Mouse (Mus musculus): Measurements from ENCODE around the gene Prlr. TPM values are rescaled to one million over a fixed set of nuclear protein-coding genes. Genes with fewer than 3 reads are reported as not detected.

Prlr gene
- polyA plus RNA-seq (2016; fragmentation: Nextera tagmentation; extraction: Ambion mirVana): 0.05 and 0.16 TPM in 2 replicates

DNA sequence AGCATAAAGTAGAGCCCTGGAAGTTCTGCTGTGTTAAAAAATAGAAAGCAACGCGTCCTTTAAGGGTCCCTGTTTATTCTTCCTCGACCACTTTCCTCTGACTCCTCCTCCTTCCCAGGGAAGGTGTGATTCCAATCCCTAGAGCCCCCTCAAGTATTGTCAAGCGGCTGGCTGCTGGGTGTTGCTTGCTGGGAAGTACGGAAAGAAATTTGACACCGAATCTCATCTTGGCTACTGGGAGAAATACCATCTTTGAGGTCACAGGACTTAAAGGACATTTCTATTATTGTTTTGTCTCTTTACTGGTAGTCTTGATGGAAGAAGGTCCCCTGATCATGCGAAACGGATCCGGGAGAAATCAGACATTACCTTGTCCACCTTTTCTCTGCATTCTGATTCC is at the start of gene Prlr:
Prlr (plus strand) TSS at position 156 of the 400 bp plus-strand sequence.
- peaks cover 31% of the 10 kb centered on the region for H3K27me3 ChIP-seq (ENCODE audit: low read depth, poor library complexity, severe bottlenecking)
- no peak within 1 kb of the TSS for H3K27ac ChIP-seq
- WGBS: 5% methylated on average over 9 of the region's 9 CpGs
- H3K36me3 ChIP-seq: no peaks in the 10 kb centered on the region
- H3K4me3 ChIP-seq: peak within 1 kb of the TSS; percentile 47
- no peak for DNase-seq (ENCODE audit: low spot score)
- peaks cover 13% of the 10 kb centered on the region for H3K4me1 ChIP-seq
- no peaks in the 10 kb centered on the region for H3K9me3 ChIP-seq (replicated peaks)

- Histone ChIP-seq H3K4me3 (no peak overlapping the region), H3K9me3 (replicated peaks) (no peaks in the 10 kb centered on the region), H3K27me3 (ENCODE audit: low read depth, poor library complexity, severe bottlenecking) (no peaks in the 10 kb centered on the region), H3K27ac (no peak overlapping the region), H3K4me1 (no peaks in the 10 kb centered on the region), H3K36me3 (no peaks in the 10 kb centered on the region)
- no peak for DNase-seq (ENCODE audit: low spot score)
- WGBS: 92% methylated on average over 2 of the region's 2 CpGs
Measured at GRCm38 (mm10) chr15:10133781-10134180, 43.3 kb upstream of the Prlr start.

GRCm38 (mm10) chr15:10134889-10135288 is 42.1 kb upstream of the Prlr start:
- H3K36me3 ChIP-seq: no peaks in the 10 kb centered on the region
- H3K9me3 ChIP-seq (replicated peaks): no peaks in the 10 kb centered on the region
- no peaks in the 10 kb centered on the region for H3K4me1 ChIP-seq
- DNase-seq (ENCODE audit: low spot score): no peak
- no peak overlapping the region for H3K27ac ChIP-seq
- WGBS: 81% methylated on average over 4 of the region's 4 CpGs
- no peak overlapping the region for H3K4me3 ChIP-seq
- no peaks in the 10 kb centered on the region for H3K27me3 ChIP-seq (ENCODE audit: low read depth, poor library complexity, severe bottlenecking)

DNA sequence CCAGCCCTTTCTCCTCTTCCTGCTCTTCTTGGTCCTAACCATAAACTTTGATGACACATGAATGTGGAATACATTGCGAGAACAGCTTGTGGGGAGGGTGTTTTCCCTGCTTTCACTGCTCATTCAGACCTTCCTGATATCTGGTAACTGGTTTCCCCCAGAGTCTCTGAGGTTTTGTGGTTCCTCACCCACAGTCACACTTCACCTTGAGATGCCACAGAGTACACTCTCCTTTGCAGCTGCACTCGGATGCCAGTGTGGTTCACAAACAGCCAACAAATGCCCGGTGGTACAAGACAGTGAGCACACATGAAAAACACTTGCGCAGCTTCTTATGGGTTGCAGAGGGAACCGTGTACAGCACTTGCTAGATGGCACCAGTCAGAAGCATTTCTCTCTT is 32.5 kb upstream of the Prlr start:
- H3K4me1 ChIP-seq: no peaks in the 10 kb centered on the region
- H3K9me3 ChIP-seq (replicated peaks): no peaks in the 10 kb centered on the region
- no peaks in the 10 kb centered on the region for H3K27me3 ChIP-seq (ENCODE audit: low read depth, poor library complexity, severe bottlenecking)

GRCm38 (mm10) chr15:10148196-10148595 is 28.8 kb upstream of the Prlr start:
- no peak for DNase-seq (ENCODE audit: low spot score)
- Histone ChIP-seq H3K27me3 (ENCODE audit: low read depth, poor library complexity, severe bottlenecking) (no peaks in the 10 kb centered on the region), H3K4me3 (no peak overlapping the region), H3K4me1 (no peaks in the 10 kb centered on the region), H3K27ac (no peak overlapping the region), H3K9me3 (replicated peaks) (no peaks in the 10 kb centered on the region), H3K36me3 (no peaks in the 10 kb centered on the region)
- 91% methylated on average over 4 of the region's 4 CpGs for WGBS

More for the DNA sequence above, 32.5 kb upstream of the Prlr start:
- H3K4me3 ChIP-seq: no peak overlapping the region
- H3K27ac ChIP-seq: no peak overlapping the region
- WGBS: 92% methylated on average over 5 of the region's 5 CpGs
- H3K36me3 ChIP-seq: no peaks in the 10 kb centered on the region
- no peak for DNase-seq (ENCODE audit: low spot score)

- no peaks in the 10 kb centered on the region for H3K36me3 ChIP-seq
- H3K27ac ChIP-seq: no peak overlapping the region
- DNase-seq (ENCODE audit: low spot score): no peak
- H3K9me3 ChIP-seq (replicated peaks): peaks cover 2% of the 10 kb centered on the region; the same call in 1 of the 2 replicates
- 90% methylated on average over 2 of the region's 2 CpGs for WGBS
- H3K4me1 ChIP-seq: no peaks in the 10 kb centered on the region
- no peak overlapping the region for H3K4me3 ChIP-seq
- H3K27me3 ChIP-seq (ENCODE audit: low read depth, poor library complexity, severe bottlenecking): no peaks in the 10 kb centered on the region
Measured at GRCm38 (mm10) chr15:10160663-10161062, 16.4 kb upstream of the Prlr start.

GRCm38 (mm10) chr15:10175078-10175477 is 2.0 kb upstream of the Prlr start:
- H3K4me3 ChIP-seq: no peak overlapping the region
- peaks cover 31% of the 10 kb centered on the region for H3K27me3 ChIP-seq (ENCODE audit: low read depth, poor library complexity, severe bottlenecking)
- H3K4me1 ChIP-seq: peaks cover 13% of the 10 kb centered on the region
- no peak overlapping the region for H3K27ac ChIP-seq
- no peaks in the 10 kb centered on the region for H3K36me3 ChIP-seq
- no peak for DNase-seq (ENCODE audit: low spot score)
- H3K9me3 ChIP-seq (replicated peaks): no peaks in the 10 kb centered on the region
- 88% methylated on average over 6 of the region's 6 CpGs for WGBS

- peaks cover 31% of the 10 kb centered on the region for H3K27me3 ChIP-seq (ENCODE audit: low read depth, poor library complexity, severe bottlenecking)
- H3K36me3 ChIP-seq: no peaks in the 10 kb centered on the region
- no peak overlapping the region for H3K27ac ChIP-seq
- no peak for DNase-seq (ENCODE audit: low spot score)
- 61% methylated on average over 7 of the region's 7 CpGs for WGBS
- H3K4me1 ChIP-seq: peaks cover 13% of the 10 kb centered on the region
- no peak overlapping the region for H3K4me3 ChIP-seq
- no peaks in the 10 kb centered on the region for H3K9me3 ChIP-seq (replicated peaks)
Measured at GRCm38 (mm10) chr15:10175656-10176055, 1.4 kb upstream of the Prlr start.

DNA sequence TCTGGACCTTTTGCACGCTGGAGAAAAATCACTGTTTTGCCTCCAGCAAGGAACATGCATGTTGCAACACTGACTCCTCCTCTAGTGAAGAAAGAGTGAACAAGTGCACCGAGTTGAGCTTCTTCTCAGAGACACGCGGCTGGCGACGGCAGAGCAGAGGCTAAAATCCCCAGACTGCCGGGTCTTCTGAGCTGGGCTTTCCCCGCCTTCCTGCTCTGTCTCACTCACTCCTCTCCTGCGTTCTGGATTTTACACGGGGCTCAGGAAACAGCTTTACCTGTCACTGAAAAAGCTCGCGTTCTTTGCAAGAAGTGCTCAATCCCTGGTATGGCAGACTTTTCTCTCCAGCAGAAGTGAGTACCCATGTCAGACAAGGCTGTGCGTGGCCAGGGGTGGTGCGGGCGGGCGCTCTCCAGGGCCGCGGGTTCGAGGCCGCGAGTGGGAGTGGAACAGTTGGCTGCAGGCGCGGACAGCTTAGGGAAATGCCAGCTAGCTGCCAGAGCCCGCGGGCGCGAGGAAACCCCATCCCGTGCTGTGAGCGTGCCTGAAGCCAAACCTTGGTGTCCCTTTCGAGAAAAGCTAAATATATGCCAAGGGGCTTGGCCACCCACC is 587 bp downstream of the Prlr start:
- Histone ChIP-seq H3K9me3 (replicated peaks) (no peaks in the 10 kb centered on the region), H3K4me3 (peak overlapping the region; percentile 47), H3K36me3 (no peaks in the 10 kb centered on the region), H3K27me3 (ENCODE audit: low read depth, poor library complexity, severe bottlenecking) (peaks cover 31% of the 10 kb centered on the region), H3K4me1 (peaks cover 13% of the 10 kb centered on the region), H3K27ac (no peak overlapping the region)
- peak; percentile 42 for DNase-seq (ENCODE audit: low spot score)
- 2% methylated on average over 30 of the region's 30 CpGs for WGBS

DNA sequence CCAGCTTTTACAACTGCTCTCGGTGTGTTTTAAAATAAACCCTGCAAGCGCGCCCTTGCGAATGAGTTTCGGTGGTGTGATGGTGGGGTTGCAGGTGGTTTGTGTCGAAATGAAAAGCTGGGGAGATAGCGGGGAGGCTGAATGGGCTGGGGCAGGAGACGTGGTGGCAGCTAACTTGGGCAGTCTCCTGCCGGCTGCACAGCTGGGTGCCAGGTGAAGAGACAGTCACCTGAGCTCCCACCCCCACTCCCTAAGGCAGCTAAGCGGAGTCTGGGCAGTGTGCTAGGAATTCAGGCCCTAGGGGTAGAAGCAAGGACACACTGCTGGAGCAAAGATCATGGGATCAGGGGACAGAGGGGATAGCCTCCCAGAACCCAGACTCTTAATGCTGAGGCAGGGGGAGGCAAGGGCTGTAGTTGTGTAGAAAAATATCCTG is 1.1 kb downstream of the Prlr start:
- 5% methylated on average over 10 of the region's 10 CpGs for WGBS
- peak; percentile 34 for DNase-seq (ENCODE audit: low spot score)

DNA sequence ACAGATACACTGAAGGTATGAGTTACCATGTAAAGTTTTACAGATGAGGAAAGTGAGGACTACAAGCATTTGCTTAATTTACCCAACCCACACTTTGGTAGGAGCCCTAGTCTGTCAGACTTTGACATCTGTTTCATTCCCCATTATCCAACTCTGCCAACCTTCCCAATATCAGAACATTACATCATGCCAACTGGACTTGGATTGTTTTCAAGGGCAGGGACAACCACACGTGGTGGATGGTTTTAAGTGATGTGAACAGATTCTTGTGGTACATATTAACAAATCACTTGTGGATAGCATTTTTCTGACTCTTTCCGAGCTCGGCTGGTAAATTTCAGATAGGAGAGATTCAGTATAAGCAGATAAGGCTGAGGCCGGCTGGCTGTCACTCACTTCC is 3.7 kb downstream of the Prlr start:
- peaks cover 13% of the 10 kb centered on the region for H3K4me1 ChIP-seq
- H3K9me3 ChIP-seq (replicated peaks): no peaks in the 10 kb centered on the region
- H3K36me3 ChIP-seq: no peaks in the 10 kb centered on the region
- 91% methylated on average over 4 of the region's 4 CpGs for WGBS
- H3K27me3 ChIP-seq (ENCODE audit: low read depth, poor library complexity, severe bottlenecking): peaks cover 31% of the 10 kb centered on the region
- DNase-seq (ENCODE audit: low spot score): no peak
- H3K27ac ChIP-seq: no peak overlapping the region
- H3K4me3 ChIP-seq: no peak overlapping the region

More for the DNA sequence above, 1.1 kb downstream of the Prlr start:
- Histone ChIP-seq H3K9me3 (replicated peaks) (no peaks in the 10 kb centered on the region), H3K36me3 (no peaks in the 10 kb centered on the region), H3K27me3 (ENCODE audit: low read depth, poor library complexity, severe bottlenecking) (peaks cover 31% of the 10 kb centered on the region), H3K4me3 (peak overlapping the region; percentile 47), H3K4me1 (peaks cover 13% of the 10 kb centered on the region), H3K27ac (no peak overlapping the region)

GRCm38 (mm10) chr15:10192101-10192630 is 15.1 kb downstream of the Prlr start:
- Histone ChIP-seq H3K27me3 (ENCODE audit: low read depth, poor library complexity, severe bottlenecking) (no peaks in the 10 kb centered on the region), H3K4me3 (no peak overlapping the region), H3K9me3 (replicated peaks) (no peaks in the 10 kb centered on the region), H3K36me3 (no peaks in the 10 kb centered on the region), H3K27ac (no peak overlapping the region), H3K4me1 (no peaks in the 10 kb centered on the region)
- WGBS: 77% methylated on average over 6 of the region's 6 CpGs
- DNase-seq (ENCODE audit: low spot score): no peak

- Histone ChIP-seq H3K4me3 (no peak overlapping the region), H3K36me3 (no peaks in the 10 kb centered on the region), H3K9me3 (replicated peaks) (no peaks in the 10 kb centered on the region), H3K27me3 (ENCODE audit: low read depth, poor library complexity, severe bottlenecking) (no peaks in the 10 kb centered on the region), H3K4me1 (no peaks in the 10 kb centered on the region), H3K27ac (no peak overlapping the region)
- no peak for DNase-seq (ENCODE audit: low spot score)
- WGBS: 93% methylated on average over 5 of the region's 5 CpGs
Measured at GRCm38 (mm10) chr15:10200991-10201390, 24.0 kb downstream of the Prlr start.
